Mouse (Mus musculus) kidney, postnatal 0 days (tissue): Measurements from ENCODE around the gene Iffo2. TPM values are rescaled to one million over a fixed set of nuclear protein-coding genes. Genes with fewer than 3 reads are reported as not detected.

ENCODE experiments used
- ATAC-seq: fragments of 200-750 bp; cut with Nextera tagmentation; replicated peaks from 2 replicates; pipeline ENCODE4 v1.8.0; 2017; ENCODE audit warnings: low read depth, moderate number of reproducible peaks, moderate TSS enrichment, moderate library complexity; ENCODE audit not compliant: low FRiP score
- DNase-seq: peaks from one replicate; pipeline ENCODE4 v3.0.0-alpha.2; 2016; ENCODE audit warnings: low spot score
- H3K27ac ChIP-seq: fragments of 300-500 bp; sonication (generic); 2 replicates; pipeline ENCODE4 v1.5.1; 2014; ENCODE audit warnings: mild to moderate bottlenecking
- H3K27me3 ChIP-seq: fragments of 300-500 bp; sonication (generic); 2 replicates; pipeline ENCODE4 v1.6.1; 2014; ENCODE audit warnings: low read length, mixed read lengths; ENCODE audit not compliant: insufficient read depth
- H3K36me3 ChIP-seq: fragments of 300-500 bp; sonication (generic); 2 replicates; pipeline ENCODE4 v1.6.1; 2014; ENCODE audit warnings: low read length, mixed read lengths; ENCODE audit not compliant: insufficient read depth
- H3K4me1 ChIP-seq: fragments of 300-500 bp; sonication (generic); replicated peaks from 2 replicates; pipeline ENCODE4 v1.6.1; 2014; ENCODE audit warnings: antibody characterized with exemption, low read length, mixed read lengths; ENCODE audit not compliant: insufficient read depth
- H3K4me2 ChIP-seq: fragments of 300-500 bp; sonication (generic); 2 replicates; pipeline ENCODE4 v1.6.1; 2014; ENCODE audit warnings: mild to moderate bottlenecking, low read length, moderate library complexity, mixed read lengths
- H3K4me3 ChIP-seq: fragments of 300-500 bp; sonication (generic); replicated peaks from 2 replicates; pipeline ENCODE4 v1.5.1; 2014; ENCODE audit warnings: low read depth, low read length
- H3K9ac ChIP-seq: fragments of 300-500 bp; sonication (generic); 2 replicates; pipeline ENCODE4 v1.6.1; 2014; ENCODE audit warnings: low read depth, low read length
- H3K9me3 ChIP-seq: fragments of 300-500 bp; sonication (generic); replicated peaks from 2 replicates; pipeline ENCODE4 v1.6.1; 2016; ENCODE audit warnings: low read length, inconsistent platforms, mixed read lengths
- CTCF ChIP-seq: IDR thresholded peaks from 2 replicates; pipeline ENCODE4 v1.5.1; 2016; ENCODE audit warnings: antibody characterized with exemption, low read depth, mild to moderate bottlenecking, moderate library complexity
- WGBS: fragments of 180-500 bp; shearing (Covaris S2); extraction: QIAGEN DNeasy Blood & Tissue Kit; methylation state at CpG from one replicate; pipeline ENCODE4 v1.1.7; 2014; 5-methylcytosine and 5-hydroxymethylcytosine counted together
- polyA plus RNA-seq: library from polyadenylated mRNA; unstranded; fragments of >200 nt; fragmentation: Nextera tagmentation; extraction: Ambion mirVana; gene quantifications from 2 replicates; pipeline ENCODE4 v1.2.1, GENCODE M21; 2015

The Iffo2 gene
- polyA plus RNA-seq, 1 experiment from 2014 or later = 4.8 TPM

DNA sequence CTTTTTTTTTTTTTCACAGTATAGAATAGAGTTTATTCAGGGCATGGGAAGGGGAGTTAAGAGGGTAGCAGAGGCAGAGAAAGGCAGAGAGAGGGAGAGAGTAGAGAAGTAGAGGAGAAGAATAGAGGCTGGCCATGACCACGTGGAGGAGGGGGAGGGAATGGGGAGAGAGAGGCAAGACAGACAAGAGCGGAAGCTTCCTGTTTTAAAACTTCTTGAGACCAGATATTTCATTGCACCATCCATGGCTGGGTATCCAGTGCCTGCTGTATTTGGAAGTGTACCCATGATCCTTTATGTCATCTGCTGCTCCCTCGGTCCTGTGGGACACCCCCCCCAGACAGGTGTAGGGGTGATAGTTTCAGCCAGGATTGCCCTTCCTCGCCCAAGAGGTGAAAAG is 78.6 kb downstream of the Iffo2 start:
- Histone ChIP-seq H3K4me3 (no peak overlapping the region), H3K9ac (no peak overlapping the region), H3K27ac (no peak overlapping the region), H3K9me3 (no peaks in the 10 kb centered on the region), H3K4me1 (no peaks in the 10 kb centered on the region), H3K36me3 (peaks cover 35% of the 10 kb centered on the region), H3K27me3 (no peaks in the 10 kb centered on the region), H3K4me2 (no peak overlapping the region)
- DNase-seq = no peak
- 62% methylated on average over 4 of the region's 4 CpGs for WGBS
- ATAC-seq = no peak
- TF ChIP-seq CTCF = no peak

DNA sequence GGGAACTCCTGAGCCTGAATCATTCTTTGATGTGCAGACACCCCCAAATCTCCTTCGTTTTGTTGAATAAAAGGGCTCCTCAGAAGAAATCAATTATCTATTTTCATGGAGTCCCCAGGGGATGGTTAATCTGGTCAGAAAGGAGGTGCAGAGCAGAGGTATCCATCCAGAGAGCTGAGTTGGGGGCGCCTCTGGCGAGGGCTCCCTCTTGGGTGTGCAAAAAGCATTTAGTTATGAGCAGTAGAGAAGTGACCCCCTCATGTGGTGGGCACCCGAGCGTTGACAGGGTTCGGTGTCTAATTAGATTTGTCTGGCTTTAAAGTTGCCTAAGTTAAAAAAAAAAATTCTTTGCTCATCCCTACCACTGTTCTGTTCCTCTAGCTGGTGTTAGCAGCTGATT is 80.6 kb downstream of the Iffo2 start:
- H3K4me2 ChIP-seq = no peak overlapping the region
- DNase-seq (no peak), ATAC-seq (no peak)
- WGBS = 59% methylated on average over 6 of the region's 6 CpGs
- H3K4me1 ChIP-seq = no peaks in the 10 kb centered on the region
- H3K27me3 ChIP-seq = no peaks in the 10 kb centered on the region
- H3K27ac ChIP-seq = 0 out of 2 replicates have a peak overlapping the region, but pooled peaks have one; percentile 36
- no peak overlapping the region for H3K4me3 ChIP-seq
- peaks cover 35% of the 10 kb centered on the region; the same call in 1 of the 2 replicates for H3K36me3 ChIP-seq
- TF ChIP-seq CTCF = no peak
- no peaks in the 10 kb centered on the region for H3K9me3 ChIP-seq
- no peak overlapping the region for H3K9ac ChIP-seq

DNA sequence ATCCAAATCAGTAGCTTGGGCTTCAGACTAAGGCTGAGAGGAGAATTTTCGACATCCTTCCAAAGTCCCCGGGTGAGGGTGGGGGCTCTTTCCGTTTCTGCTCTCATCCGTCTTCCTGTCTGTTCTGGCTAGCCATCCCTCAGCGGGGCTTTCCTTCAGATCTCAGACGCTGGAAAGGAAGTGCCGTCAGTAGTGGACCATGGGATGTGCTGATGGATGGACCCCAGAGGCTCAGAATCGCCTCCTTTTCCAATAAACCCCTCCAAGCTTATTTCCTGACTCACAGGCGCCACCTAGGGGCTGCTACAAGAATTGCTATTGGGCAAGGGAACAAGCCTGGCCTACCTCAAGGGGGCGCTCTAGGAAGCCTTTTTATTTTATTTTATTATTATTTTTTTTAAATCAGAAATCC is 81.2 kb downstream of the Iffo2 start:
- H3K9me3 ChIP-seq = no peaks in the 10 kb centered on the region
- no peaks in the 10 kb centered on the region for H3K4me1 ChIP-seq
- ATAC-seq (peak; percentile 57; the same call in 1 of the 2 replicates), DNase-seq (peak; percentile 95)
- TF ChIP-seq CTCF = peak; percentile 99
- H3K27ac ChIP-seq = no peak overlapping the region
- no peak overlapping the region for H3K9ac ChIP-seq
- H3K36me3 ChIP-seq = peaks cover 31% of the 10 kb centered on the region; the same call in 1 of the 2 replicates
- under 1% methylated on average over 10 of the region's 10 CpGs for WGBS
- H3K4me3 ChIP-seq = no peak overlapping the region
- peak overlapping the region; percentile 11; the same call in 1 of the 2 replicates for H3K4me2 ChIP-seq
- H3K27me3 ChIP-seq = no peaks in the 10 kb centered on the region

DNA sequence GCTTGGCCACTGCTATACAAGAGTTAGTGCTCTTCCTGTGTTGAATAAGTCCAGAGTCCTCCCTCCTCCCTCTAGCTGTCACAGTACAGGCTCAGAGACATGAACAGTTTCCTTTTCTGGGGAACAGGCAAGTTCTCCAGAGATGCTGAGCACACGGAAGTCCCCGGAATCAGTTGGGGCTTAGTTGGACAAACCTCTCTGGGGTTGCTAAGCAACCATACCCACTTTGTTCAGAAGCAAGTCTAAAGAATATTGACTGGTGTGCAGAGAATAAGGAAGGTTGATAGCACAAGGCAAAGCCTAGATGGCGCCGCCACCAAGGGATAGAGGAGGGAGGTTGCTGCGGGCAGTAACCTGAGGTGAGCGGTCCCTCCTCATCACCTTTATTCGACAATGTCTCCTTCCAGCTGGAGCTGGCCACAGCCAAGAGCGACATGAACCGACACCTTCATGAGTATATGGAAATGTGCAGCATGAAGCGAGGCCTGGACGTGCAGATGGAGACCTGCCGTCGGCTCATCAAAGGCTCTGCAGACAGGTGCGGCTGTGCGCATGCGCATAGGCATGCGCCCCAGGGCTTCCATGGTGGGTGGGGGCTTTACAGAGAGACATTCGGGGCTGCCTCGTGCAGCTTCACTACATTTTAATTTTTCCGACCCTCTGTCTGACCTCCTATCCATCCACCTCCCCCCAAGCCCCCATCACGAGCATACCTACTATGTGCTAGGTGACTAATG is 84.3 kb downstream of the Iffo2 start:
- no peaks in the 10 kb centered on the region for H3K9me3 ChIP-seq
- ATAC-seq (no peak), DNase-seq (no peak)
- no peaks in the 10 kb centered on the region for H3K27me3 ChIP-seq
- H3K9ac ChIP-seq = no peak overlapping the region
- peaks cover 26% of the 10 kb centered on the region; the same call in 1 of the 2 replicates for H3K36me3 ChIP-seq
- WGBS = 91% methylated on average over 21 of the region's 21 CpGs
- H3K4me2 ChIP-seq = no peak overlapping the region
- peak; percentile 28; the same call in 1 of the 2 replicates for TF ChIP-seq CTCF
- H3K4me3 ChIP-seq = no peak overlapping the region
- H3K4me1 ChIP-seq = no peaks in the 10 kb centered on the region
- H3K27ac ChIP-seq = no peak overlapping the region

DNA sequence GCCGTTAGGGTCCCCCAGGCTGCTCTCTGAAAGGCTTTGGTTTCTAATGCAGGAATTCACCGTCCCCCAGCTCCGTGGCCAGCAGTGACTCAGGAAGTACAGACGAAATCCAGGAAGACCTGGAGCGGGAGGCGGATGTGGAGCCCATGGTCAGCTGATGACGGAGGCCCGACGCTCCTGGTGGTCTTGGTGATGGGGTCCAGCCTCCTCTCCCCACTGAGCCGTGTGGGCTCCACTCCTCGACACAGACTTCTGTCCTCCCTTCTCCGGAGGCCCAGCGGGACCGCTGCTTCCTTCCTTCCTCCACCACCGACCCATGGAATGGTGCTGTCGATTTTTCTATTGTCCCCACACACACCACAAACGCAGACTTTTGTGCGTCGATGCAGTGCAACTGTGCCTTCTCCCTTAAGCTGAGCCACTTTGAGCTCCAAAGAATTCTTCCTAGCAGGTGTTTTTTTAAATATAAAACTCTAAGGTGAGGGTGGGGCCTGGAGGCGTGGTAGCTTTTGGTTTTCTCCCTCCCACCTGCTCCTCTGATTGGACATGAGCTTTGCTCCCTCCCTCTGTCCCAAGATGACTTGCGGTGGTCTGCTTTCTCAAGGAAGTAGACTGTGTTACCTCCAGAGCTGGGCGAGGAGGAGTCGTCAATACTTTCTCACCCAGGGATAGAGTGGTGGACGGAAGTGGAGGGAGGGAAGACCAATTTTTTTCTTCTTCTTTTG is 86.1 kb downstream of the Iffo2 start:
- peak; percentile 85 for ATAC-seq
- Histone ChIP-seq H3K9ac (peak overlapping the region; percentile 57), H3K27ac (peak overlapping the region; percentile 80), H3K27me3 (no peaks in the 10 kb centered on the region), H3K36me3 (peaks cover 24% of the 10 kb centered on the region; the same call in 1 of the 2 replicates), H3K4me2 (peak overlapping the region; percentile 49), H3K9me3 (no peaks in the 10 kb centered on the region), H3K4me1 (no peaks in the 10 kb centered on the region), H3K4me3 (peak overlapping the region; percentile 20)
- no peak for TF ChIP-seq CTCF
- WGBS = 15% methylated on average over 24 of the region's 24 CpGs
- peak; percentile 86 for DNase-seq

DNA sequence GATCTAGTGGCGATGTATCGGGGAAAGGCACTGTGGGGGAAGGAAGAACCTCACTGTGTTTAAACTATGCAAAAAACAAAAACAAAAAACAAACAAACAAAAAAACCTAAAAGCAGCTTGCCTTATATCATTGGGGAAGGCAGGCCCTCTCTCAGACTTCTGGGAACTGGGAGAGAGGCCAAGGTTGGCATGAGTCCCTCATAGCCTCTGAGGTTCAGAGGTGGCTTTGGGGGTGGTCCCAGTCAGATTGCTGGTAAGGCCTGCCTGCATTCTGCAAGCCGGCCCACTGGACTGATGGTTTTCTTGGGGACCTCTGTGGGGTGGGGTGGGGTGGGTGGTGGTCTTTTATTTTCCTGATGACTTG is 86.6 kb downstream of the Iffo2 start:
- H3K4me2 ChIP-seq = peak overlapping the region; percentile 49
- H3K27ac ChIP-seq = peak overlapping the region; percentile 80
- no peak for DNase-seq
- TF ChIP-seq CTCF = no peak
- no peak overlapping the region for H3K4me3 ChIP-seq
- no peak overlapping the region for H3K9ac ChIP-seq
- no peaks in the 10 kb centered on the region for H3K27me3 ChIP-seq
- ATAC-seq = no peak
- no peaks in the 10 kb centered on the region for H3K9me3 ChIP-seq
- peaks cover 24% of the 10 kb centered on the region; the same call in 1 of the 2 replicates for H3K36me3 ChIP-seq
- no peaks in the 10 kb centered on the region for H3K4me1 ChIP-seq
- 37% methylated on average over 3 of the region's 3 CpGs for WGBS
